Mouse (Mus musculus) myocyte (in vitro differentiated cells): ENCODE measurements at regions not wholly inside any gene's neighbourhood (a gene's known extent, or its start where the extent isn't known, plus 50 kb on each side); places are given as distances from the start of the nearest gene placed in this dataset.

Experiments
- H3K27me3 ChIP-seq: one replicate; pipeline ENCODE4 v1.6.1; 2011; ENCODE audit not compliant: control insufficient read depth, insufficient read depth, insufficient read length
- H3K36me3 ChIP-seq: one replicate; pipeline ENCODE4 v1.6.1; 2011; ENCODE audit not compliant: control insufficient read depth, insufficient read depth
- H3K4me2 ChIP-seq: one replicate; pipeline ENCODE4 v1.6.1; 2011; ENCODE audit warnings: low read depth, control low read depth
- H3K4me3 ChIP-seq: one replicate; pipeline ENCODE4 v1.5.1; 2011; ENCODE audit warnings: mild to moderate bottlenecking, control low read depth, moderate library complexity
- H3K79me2 ChIP-seq: one replicate; pipeline ENCODE4 v1.6.1; 2011; ENCODE audit not compliant: control insufficient read depth, insufficient read depth
- H3ac ChIP-seq: one replicate; pipeline ENCODE4 v1.6.1; 2011; ENCODE audit not compliant: control insufficient read depth, insufficient read length
- CEBPB ChIP-seq: IDR thresholded peaks from 2 replicates; pipeline ENCODE4 v1.6.1; 2011; ENCODE audit warnings: mild to moderate bottlenecking, moderate library complexity; ENCODE audit not compliant: poor library complexity, insufficient read depth, severe bottlenecking
- E2F4 ChIP-seq: IDR thresholded peaks from one replicate; pipeline ENCODE4 v1.6.1; 2011; ENCODE audit warnings: mild to moderate bottlenecking, control low read depth, moderate library complexity; ENCODE audit not compliant: insufficient read depth
- MAX ChIP-seq: IDR thresholded peaks from one replicate; pipeline ENCODE4 v1.6.1; 2011; ENCODE audit warnings: low read depth, mild to moderate bottlenecking, control low read depth
- MYOD1 ChIP-seq, 3 experiments: IDR thresholded peaks; one replicate each; pipeline ENCODE4 v1.6.1; 2011; ENCODE audit warnings: control low read depth in 2 of 3, low read depth in 2 of 3, mild to moderate bottlenecking in 2 of 3, moderate library complexity in 1 of 3; ENCODE audit not compliant: insufficient read length in 2 of 3, control insufficient read depth in 1 of 3
- MYOG ChIP-seq, 3 experiments: IDR thresholded peaks; one replicate each; pipeline ENCODE4 v1.6.1; 2011; ENCODE audit warnings: control low read depth in 2 of 3, low read depth in 2 of 3, mild to moderate bottlenecking in 2 of 3; ENCODE audit not compliant: insufficient read length in 2 of 3, control insufficient read depth in 1 of 3, insufficient read depth in 1 of 3
- POLR2A ChIP-seq: IDR thresholded peaks from one replicate; pipeline ENCODE4 v1.6.1; 2011; ENCODE audit warnings: low read depth, mild to moderate bottlenecking, control low read depth, moderate library complexity; ENCODE audit not compliant: insufficient read length
- POLR2AphosphoS2 ChIP-seq: IDR thresholded peaks from one replicate; pipeline ENCODE4 v1.6.1; 2011; ENCODE audit warnings: low read depth, control low read depth; ENCODE audit not compliant: insufficient read length
- REST ChIP-seq: IDR thresholded peaks from one replicate; pipeline ENCODE4 v1.6.1; 2011; ENCODE audit warnings: mild to moderate bottlenecking, control low read depth, moderate library complexity; ENCODE audit not compliant: insufficient read depth, insufficient read length
- SRF ChIP-seq: IDR thresholded peaks from one replicate; pipeline ENCODE4 v1.6.1; 2011; ENCODE audit warnings: low read depth; ENCODE audit not compliant: control insufficient read depth, insufficient read length
- TCF12 ChIP-seq: IDR thresholded peaks from one replicate; pipeline ENCODE4 v1.6.1; 2011; ENCODE audit warnings: mild to moderate bottlenecking, control low read depth; ENCODE audit not compliant: poor library complexity, insufficient read depth, severe bottlenecking
- TCF3 ChIP-seq: IDR thresholded peaks from one replicate; pipeline ENCODE4 v1.6.1; 2011; ENCODE audit warnings: low read depth, control low read depth; ENCODE audit not compliant: insufficient read length
- USF1 ChIP-seq: IDR thresholded peaks from one replicate; pipeline ENCODE4 v1.6.1; 2011; ENCODE audit warnings: low read depth, mild to moderate bottlenecking, control low read depth, moderate library complexity

DNA sequence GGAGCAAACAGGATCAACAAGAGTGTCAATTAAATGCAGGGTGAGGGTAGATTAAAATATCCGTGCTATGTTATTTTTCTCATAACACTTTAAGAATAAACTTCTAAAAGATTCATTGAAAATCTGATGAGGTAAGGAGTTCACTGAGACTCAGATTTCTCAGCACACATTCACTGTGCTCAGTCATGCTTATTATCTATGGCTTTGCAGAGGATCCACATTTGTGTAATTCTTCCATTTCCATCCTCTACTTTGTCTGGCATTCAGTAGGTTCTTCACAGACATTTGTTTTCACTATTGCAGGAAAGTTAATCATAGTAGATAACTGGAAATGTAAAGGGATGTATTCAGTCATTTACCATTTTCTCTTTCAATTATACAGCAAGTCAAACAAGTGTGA is 131.8 kb downstream of the Gm9733 start:
- no peaks in the 10 kb centered on the region for H3K27me3 ChIP-seq
- TF ChIP-seq TCF3 (no peak), REST (no peak), MYOG (IDR thresholded peaks at IDR 0.05; ENCODE audit: control insufficient read depth in 1 of 3, insufficient read depth in 1 of 3, insufficient read length in 2 of 3, low read depth in 2 of 3) (no peak), POLR2A (no peak), MAX (no peak), E2F4 (no peak)
- no peak overlapping the region for H3K4me3 ChIP-seq

DNA sequence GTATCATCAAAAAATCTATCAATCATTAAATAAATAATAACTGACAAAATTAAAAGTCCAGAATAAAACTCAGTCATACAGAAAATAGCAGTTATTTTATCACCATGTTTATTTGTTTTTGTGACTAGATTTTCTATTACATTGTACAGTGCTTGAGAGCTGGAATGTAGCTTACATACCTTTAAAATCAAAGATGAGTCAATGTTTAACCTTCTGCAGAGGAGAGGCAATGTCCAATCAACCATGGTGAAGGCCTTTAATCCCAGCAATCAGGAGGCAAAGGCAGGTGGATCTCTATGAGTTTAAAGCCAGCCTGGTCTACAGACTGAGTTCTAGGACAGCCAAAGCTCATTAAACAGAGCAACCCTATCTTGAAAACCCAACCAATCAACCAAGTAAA is 131.1 kb downstream of the Gm9733 start:
- no peaks in the 10 kb centered on the region for H3K36me3 ChIP-seq
- no peaks in the 10 kb centered on the region for H3K27me3 ChIP-seq
- H3K4me3 ChIP-seq: no peak overlapping the region
- H3ac ChIP-seq: no peak overlapping the region
- TF ChIP-seq POLR2AphosphoS2 (no peak), MAX (no peak)
- H3K4me2 ChIP-seq: no peak overlapping the region
- no peaks in the 10 kb centered on the region for H3K79me2 ChIP-seq

More for the DNA sequence above, 131.8 kb downstream of the Gm9733 start:
- no peak overlapping the region for H3K4me2 ChIP-seq
- no peak overlapping the region for H3ac ChIP-seq
- H3K79me2 ChIP-seq: no peaks in the 10 kb centered on the region
- H3K36me3 ChIP-seq: no peaks in the 10 kb centered on the region

DNA sequence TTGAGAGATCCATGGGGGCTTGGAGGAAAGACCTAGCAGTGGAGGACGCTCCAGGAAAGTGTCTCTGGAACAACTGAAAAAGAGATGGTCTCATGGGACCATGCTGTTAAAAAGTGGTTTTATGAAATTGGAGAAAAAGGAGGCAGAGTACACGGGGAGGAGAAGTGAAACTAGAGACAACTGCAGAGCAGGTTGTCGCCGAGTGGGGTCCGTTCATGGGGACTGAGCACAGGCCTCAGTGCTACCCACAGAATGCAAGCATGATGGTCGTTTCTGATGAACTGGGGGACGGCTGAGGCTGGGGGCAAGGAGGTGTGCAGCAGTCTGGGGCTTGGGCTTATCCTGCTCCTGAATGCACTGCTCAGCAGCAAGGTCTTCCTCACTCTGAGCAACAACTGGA is 129.3 kb downstream of the Gm9733 start:
- H3K79me2 ChIP-seq: no peaks in the 10 kb centered on the region
- H3K36me3 ChIP-seq: no peaks in the 10 kb centered on the region
- TF ChIP-seq TCF3 (no peak), USF1 (no peak), MYOG (IDR thresholded peaks at IDR 0.05; ENCODE audit: control insufficient read depth in 1 of 3, insufficient read depth in 1 of 3, insufficient read length in 2 of 3, low read depth in 2 of 3) (no peak), MAX (no peak), POLR2AphosphoS2 (no peak), POLR2A (no peak), TCF12 (no peak)
- H3K4me3 ChIP-seq: no peak overlapping the region
- H3K4me2 ChIP-seq: no peak overlapping the region
- H3ac ChIP-seq: no peak overlapping the region
- no peaks in the 10 kb centered on the region for H3K27me3 ChIP-seq

GRCm38 (mm10) chr3:15205266-15206229 is 126.6 kb downstream of the Gm9733 start:
- H3K79me2 ChIP-seq: no peaks in the 10 kb centered on the region
- no peaks in the 10 kb centered on the region for H3K27me3 ChIP-seq
- no peak overlapping the region for H3ac ChIP-seq
- TF ChIP-seq MYOD1 (IDR thresholded peaks at IDR 0.05; ENCODE audit: control insufficient read depth in 1 of 3, insufficient read length in 2 of 3, low read depth in 2 of 3) (no peak), TCF12 (no peak), E2F4 (no peak), TCF3 (no peak), SRF (no peak), REST (no peak), POLR2AphosphoS2 (no peak), MAX (no peak), MYOG (IDR thresholded peaks at IDR 0.05; ENCODE audit: control insufficient read depth in 1 of 3, insufficient read depth in 1 of 3, insufficient read length in 2 of 3, low read depth in 2 of 3) (no peak), POLR2A (no peak)
- H3K4me3 ChIP-seq: no peak overlapping the region
- peak overlapping the region; percentile 24 for H3K4me2 ChIP-seq
- no peaks in the 10 kb centered on the region for H3K36me3 ChIP-seq

GRCm38 (mm10) chr3:15212357-15212756 is 119.7 kb downstream of the Gm9733 start:
- TF ChIP-seq USF1 (no peak), MAX (no peak), E2F4 (no peak), POLR2AphosphoS2 (no peak)
- Histone ChIP-seq H3K4me3 (no peak overlapping the region), H3K79me2 (no peaks in the 10 kb centered on the region), H3K36me3 (no peaks in the 10 kb centered on the region), H3K27me3 (no peaks in the 10 kb centered on the region), H3K4me2 (no peak overlapping the region), H3ac (no peak overlapping the region)

DNA sequence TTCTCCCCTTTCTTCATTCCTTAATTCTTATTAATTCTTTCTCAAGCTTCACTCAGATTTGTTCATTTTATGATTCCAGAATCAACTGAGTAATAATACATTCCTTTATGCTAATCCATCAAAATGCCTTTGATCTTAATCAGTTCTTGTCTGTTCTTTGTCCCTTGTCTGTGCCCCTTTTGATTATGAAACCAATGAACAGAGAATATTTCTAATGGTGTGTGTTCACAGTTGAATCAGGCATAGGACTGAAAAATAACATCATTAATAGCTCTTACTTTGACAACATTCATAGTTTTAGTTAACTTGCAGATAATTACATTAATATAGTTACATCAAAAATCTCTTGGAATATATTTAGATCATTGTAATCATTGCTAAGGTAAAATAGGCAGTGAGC is 114.5 kb downstream of the Gm9733 start:
- H3K4me2 ChIP-seq: no peak overlapping the region
- no peaks in the 10 kb centered on the region for H3K27me3 ChIP-seq
- no peak for TF ChIP-seq REST
- TF ChIP-seq TCF3: no peak
- no peak for TF ChIP-seq MAX
- TF ChIP-seq CEBPB: no peak
- no peak for TF ChIP-seq USF1
- TF ChIP-seq POLR2A: no peak
- TF ChIP-seq MYOD1 (IDR thresholded peaks at IDR 0.05; ENCODE audit: control insufficient read depth in 1 of 3, insufficient read length in 2 of 3, low read depth in 2 of 3): no peak
- no peak for TF ChIP-seq POLR2AphosphoS2
- no peaks in the 10 kb centered on the region for H3K36me3 ChIP-seq
- H3K79me2 ChIP-seq: no peaks in the 10 kb centered on the region
- H3K4me3 ChIP-seq: no peak overlapping the region
- no peak overlapping the region for H3ac ChIP-seq
